Mouse (Mus musculus): ENCODE measurements around the gene Map3k1.

Map3k1 gene

DNA sequence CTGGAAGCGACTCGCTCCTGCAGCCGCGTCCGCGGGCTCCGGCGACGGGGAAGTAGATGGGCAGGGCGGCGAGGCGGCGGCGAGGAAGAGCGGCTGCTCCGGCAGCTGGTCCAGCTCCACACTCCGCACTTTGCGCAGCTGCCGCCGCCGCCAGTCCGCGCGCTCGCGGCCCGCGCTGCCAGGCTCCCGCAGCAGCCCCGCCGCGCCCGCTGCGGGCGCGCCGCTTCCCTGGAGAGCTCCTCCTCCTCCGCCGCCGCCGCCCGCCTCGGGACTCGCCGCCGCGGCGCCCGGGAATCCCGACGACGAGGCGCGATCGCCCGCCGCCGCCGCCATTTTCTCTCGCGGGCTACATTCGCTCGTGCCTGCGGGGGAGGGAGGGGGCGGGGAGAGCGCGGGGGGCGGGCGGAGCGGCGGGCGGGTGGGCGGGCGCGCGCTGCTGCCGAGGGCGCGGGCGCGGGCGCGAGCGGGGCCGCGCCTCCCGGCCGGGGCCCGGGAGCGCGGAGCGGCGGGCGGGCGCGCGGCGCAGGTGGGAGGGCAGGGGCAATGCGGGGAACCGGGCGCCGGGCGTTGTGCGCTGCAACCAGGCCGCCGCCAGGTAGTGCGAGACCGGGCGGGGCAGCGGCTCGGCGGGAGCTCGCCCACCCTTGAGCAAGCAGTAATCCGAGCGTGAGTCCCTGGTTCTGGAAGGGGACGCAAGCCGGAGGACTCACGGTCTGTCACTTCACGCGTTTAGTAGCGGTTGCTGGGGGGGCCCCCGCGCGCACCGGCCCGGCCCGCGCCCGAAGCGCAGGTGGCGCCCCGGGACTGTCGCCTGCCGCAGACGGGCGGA, at the start of gene Map3k1:
Gene Map3k1, minus strand, starts transcription at position 357 of the 829 bp plus-strand sequence.
- ChIA-PET POLR2A (interaction anchor here (0.5 to 3.1 kb wide), 48 partner anchors 9 to 546 kb away, joined by 3 to 19 read pairs (median 3); no protein-coding TSS in a partner anchor), CTCF (interaction anchor here in 2 of 4 experiments (0.5 to 0.8 kb wide), 2 partner anchors 12 to 70 kb away, joined by 4 read pairs; no protein-coding TSS in a partner anchor)

DNA sequence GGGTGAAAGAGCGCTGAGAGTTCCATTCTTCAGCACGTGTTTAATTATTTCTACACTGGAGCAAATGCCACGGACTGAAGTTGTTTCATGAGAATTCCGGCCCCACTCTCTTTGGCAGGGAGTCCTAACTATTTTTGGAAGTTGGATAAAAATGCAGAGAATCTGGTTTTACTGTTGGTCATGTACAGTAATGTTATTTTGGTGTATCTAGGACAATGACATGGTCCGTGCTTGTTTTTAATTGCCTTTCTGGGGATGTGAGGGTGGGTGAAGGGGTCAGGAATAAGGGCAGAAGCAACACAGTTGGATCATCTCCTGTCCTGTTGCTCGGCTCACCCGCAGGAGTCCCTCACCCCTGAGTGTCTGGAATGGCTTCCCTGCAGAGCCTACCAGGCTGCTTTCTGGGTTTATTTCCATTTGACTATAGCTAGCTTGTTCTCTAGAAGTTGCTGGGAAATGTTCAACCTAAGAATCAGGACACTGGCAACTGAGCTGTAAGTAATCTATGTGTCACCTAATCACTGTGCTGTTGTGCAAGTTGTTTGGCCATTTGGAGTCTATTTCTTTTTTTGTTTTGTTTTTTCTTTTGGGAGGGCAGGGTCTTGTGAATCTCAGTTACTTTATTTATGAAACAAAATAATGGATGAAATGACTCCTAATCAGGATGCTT, 48.1 kb upstream of the Map3k1 start:
- ChIA-PET POLR2A (interaction anchor here in 1 of 4 experiments (1.9 kb wide), 1 partner anchor 11 kb away, joined by 4 read pairs; no protein-coding TSS in a partner anchor), CTCF (no interaction called here)

DNA sequence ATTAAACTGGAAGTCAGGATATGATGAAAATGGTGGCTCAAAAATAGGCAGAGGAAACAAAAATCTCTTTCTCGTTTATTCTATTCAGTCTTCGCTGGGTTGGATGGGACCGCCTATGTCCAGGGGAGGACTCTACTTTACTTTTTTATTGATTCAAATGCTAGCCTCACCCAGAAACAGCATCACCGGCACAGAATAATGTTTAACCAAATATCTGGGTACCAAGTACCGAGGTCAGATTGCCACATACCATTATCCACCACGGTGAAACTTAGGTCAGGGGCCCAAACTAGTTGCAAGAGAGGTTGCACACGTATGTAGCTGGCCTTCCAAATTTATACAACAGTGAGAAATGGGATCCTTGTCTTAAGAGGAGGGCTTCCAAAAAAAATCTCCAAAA, 47.4 kb upstream of the Map3k1 start:
- CTCF ChIA-PET, result no interaction called here
- POLR2A ChIA-PET, result interaction anchor here in 1 of 4 experiments (1.9 kb wide), 1 partner anchor 11 kb away, joined by 4 read pairs; no protein-coding TSS in a partner anchor

DNA sequence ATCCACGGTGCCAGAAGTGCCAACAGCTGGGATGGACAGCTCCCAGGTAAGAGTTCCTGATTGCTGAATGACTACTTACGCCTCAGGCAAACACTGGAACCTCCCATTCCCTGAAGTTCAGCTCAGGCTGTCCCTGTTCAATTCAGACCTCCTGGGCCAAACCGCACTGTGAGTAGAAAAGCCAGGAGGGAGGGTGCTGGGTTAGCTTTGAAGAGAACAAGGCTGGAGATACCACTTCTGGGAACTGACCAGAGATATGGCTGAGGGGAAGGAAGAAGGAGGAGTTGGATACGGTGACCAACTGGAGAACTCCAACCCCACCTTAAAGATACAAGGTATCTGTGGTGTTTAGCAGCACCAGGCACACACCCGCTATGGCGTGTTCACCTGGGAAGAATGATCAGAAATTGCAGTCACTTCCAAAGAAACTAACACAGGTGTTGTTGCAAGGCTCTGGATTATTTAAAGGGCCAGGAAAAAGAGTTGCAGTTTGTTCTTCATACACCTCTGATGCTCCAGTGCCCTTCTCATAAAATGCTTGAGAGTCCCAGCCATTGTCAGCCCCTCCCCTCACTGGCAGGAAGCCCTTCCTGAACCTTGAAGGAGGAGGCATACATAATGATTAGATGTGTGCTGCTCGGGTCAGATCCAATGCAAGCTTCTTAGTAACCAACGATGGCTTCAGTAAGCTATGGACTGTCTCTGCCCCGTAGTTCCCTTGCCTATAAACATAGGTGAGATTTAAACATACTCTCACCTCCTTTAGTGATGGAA, 43.8 kb upstream of the Map3k1 start:
- ChIA-PET CTCF (interaction anchor here in 1 of 4 experiments (0.5 to 0.6 kb wide), 2 partner anchors 37 to 52 kb away, joined by 7 to 10 read pairs; no protein-coding TSS in a partner anchor), POLR2A (interaction anchor here in 1 of 4 experiments (1.2 kb wide), 1 partner anchor 17 kb away, joined by 3 read pairs; no protein-coding TSS in a partner anchor)

DNA sequence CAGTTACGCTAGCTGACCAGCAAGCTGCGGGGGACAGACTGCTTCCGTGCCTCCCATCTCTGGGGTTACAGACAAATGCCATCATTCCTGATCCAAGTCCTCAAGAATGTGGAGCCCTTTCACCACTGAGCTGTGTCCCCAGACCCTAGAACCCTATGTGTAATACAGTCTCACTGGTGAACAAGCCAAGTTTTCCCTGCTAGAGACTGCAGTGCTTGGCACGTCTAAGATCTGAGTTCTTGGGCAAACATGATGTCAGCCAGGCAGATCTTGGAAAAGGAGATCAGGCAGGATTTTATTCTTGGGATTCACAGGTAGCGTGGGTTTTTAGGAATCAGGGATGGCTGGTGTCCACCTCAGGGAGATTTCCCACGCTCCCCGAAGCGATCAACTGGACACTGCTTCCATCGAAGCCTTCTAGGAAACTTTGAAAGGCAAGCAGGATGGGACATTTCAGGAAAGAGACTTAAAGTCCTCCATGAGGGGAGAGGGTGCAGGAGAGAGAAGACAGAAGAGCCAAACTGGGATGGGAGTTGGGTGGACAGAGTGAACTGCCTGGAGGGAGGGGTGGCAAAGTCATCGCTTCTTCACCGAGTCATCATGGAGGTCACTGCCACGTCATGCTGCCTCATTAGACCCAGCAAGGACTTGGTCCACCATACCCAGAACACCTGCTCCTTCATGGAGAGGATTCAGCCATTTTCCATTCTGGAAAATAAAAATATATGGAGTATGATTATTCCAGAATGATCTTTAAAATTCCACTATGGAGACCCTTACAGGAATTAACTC, 41.4 kb upstream of the Map3k1 start:
- ChIA-PET CTCF (no interaction called here), POLR2A (no interaction called here)

DNA sequence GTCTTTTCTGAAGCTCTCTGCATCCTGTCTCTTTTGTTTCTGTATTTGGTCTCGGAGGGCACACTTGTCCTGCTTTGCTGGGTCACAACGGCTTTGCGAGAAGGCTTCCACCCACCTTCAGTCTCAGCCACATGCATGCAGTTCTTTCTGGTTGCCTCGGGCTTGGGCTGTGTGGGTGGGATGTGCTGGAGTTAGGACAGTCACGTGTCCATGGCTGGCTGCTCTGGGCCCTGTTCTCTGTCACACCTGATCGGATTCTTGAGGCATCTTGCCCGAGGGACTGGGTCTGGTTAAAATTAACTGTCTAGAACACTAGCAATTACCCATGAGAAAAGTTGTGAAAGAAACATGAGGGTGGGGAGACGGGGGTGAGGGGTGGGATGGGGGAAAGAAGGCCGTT, 36.7 kb upstream of the Map3k1 start:
- POLR2A ChIA-PET, result interaction anchor here in 2 of 4 experiments (0.8 to 1.8 kb wide), 4 partner anchors 16 to 59 kb away, joined by 4 to 6 read pairs (median 4); partner anchors contain the start of gene Map3k1 (in 1 of the 2)
- CTCF ChIA-PET, result no interaction called here

DNA sequence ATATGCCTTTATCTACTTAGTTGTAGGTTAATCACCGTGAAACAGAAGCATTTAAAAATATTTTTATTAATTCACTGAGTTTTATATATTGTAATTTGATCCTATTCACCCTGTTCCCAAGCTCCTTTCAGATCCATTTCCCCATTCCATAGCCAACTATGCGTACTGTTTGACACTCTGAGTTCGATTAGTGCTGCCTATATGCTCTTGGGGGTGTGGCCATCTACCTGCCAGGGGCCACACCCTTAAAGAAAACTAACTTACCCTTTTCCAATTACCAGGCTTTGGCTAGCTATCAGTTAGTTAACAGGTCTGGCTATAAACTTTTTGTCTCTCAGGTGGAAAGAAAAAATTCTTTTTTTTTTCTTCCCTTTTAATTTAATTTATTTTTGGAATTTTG, 35.5 kb upstream of the Map3k1 start:
- CTCF ChIA-PET, result no interaction called here
- POLR2A ChIA-PET, result interaction anchor here in 1 of 4 experiments (0.6 to 1.8 kb wide), 3 partner anchors 15 to 499 kb away, joined by 3 to 6 read pairs (median 4); partner anchors contain the start of gene Map3k1

DNA sequence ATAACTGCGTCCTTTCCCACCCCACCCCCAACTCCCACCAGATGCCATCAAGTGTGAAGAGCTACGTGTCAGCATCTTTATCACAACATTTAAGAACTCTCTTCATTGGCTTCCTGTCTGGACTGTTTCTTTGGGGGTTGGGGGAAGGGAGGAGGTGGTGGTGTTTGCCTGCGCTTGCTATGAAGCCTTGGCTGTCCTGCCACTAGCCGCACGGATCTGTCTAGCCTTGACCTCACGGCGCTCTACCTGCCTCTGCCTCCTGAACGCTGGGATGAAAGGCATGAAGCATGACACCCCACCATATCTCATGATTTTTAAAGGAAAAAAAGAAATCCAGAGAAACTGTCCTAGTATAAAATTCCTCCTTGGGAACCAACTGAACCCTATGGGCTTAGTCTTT, 27.0 kb upstream of the Map3k1 start:
- ChIA-PET CTCF (interaction anchor here in 1 of 4 experiments (0.6 to 0.7 kb wide), 2 partner anchors 13 to 358 kb away, joined by 4 read pairs; no protein-coding TSS in a partner anchor), POLR2A (interaction anchor here in 1 of 4 experiments (0.6 to 1.2 kb wide), 4 partner anchors 17 to 1074 kb away, joined by 3 to 11 read pairs (median 6); no protein-coding TSS in a partner anchor)

DNA sequence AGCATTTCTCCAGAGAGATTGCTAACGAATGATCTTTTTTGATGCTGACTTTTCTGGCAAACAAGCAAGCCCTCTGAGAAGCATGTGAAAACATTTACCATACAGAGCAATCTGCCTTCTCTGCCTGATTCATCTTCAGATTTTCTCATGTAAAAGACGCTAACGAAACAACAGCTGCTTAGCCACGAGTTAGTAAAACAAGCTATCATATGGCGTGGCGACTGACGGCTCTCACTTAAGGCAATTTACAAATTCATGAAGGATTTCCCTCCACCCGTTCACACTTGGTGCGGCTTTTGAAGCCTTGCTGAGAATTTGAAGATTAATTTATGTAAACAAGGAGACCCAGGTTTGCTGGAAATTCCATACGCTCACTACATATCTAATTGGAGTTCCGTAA, 25.8 kb upstream of the Map3k1 start:
- ChIA-PET CTCF (no interaction called here), POLR2A (interaction anchor here in 2 of 4 experiments (0.5 to 1.2 kb wide), 5 partner anchors 13 to 354 kb away, joined by 3 to 11 read pairs (median 4); no protein-coding TSS in a partner anchor)

DNA sequence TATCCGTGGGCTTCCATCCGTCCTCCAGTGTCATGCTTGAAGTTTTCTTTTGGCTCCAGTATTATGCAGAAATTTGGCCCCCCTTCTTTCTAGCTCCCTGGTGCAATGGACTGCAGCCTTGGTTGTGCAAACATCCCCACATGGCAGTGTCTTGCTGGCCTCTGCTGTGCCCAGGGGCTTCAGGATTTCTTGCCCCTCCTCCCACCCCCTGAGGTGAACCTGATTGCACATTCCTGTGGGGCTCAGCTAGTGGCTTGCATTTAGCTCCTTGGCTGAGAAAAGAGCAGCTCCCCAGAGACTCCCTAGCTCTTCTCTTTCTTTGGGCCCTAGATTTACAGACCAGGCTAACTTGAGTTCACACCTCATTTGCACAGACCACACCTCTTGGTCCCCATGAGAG, 20.7 kb upstream of the Map3k1 start:
- CTCF ChIA-PET, result interaction anchor here in 2 of 4 experiments (0.6 to 1.3 kb wide), 4 partner anchors 14 to 431 kb away, joined by 3 to 4 read pairs (median 4); no protein-coding TSS in a partner anchor

DNA sequence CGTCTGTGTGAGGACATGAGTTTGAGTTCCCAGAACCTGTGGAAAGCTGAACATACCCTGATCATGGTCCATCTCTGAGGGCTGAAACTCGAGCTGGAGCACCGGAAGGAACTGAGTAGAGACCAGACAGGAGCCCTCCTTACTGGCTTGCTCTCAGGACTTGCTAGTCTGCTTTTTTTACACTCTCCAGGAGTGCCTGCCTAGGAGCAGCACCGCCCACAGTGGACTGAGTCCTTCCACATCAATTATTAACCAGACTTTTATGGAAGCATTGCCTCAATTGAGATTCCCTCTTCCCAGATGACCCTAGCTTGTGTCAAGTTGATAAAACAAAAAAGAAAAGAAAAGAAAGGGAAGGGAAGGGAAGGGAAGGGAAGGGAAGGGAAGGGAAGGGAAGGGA, 18.7 kb upstream of the Map3k1 start:
- POLR2A ChIA-PET, result interaction anchor here in 1 of 4 experiments (1.1 kb wide), 1 partner anchor 18 kb away, joined by 3 read pairs; no protein-coding TSS in a partner anchor
- CTCF ChIA-PET, result no interaction called here

More for the DNA sequence above, 20.7 kb upstream of the Map3k1 start:
- POLR2A ChIA-PET, result interaction anchor here in 2 of 4 experiments (0.5 to 3.0 kb wide), 11 partner anchors 8 to 271 kb away, joined by 3 to 19 read pairs (median 4); partner anchors contain the start of gene Map3k1 (in 1 of the 2)

DNA sequence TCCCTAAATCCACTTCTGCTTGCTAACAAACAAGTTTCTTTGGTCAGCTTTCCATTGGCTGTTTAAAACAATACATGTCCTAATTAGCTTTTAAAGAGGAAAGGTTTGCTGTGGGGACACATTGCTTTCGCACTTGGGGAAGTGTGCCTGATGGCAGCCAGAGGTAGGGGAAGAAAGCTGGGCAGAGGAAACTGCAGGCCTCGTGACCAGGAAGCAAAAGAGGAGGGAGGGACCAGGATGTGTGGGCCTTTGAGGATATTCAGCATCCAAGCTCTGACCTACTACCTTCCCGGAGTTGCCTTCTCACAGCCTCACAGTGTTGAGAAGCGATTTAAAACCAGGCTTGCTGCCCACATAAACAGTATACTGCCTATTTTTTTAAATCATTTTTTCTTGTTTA, 15.4 kb upstream of the Map3k1 start:
- ChIA-PET POLR2A (no interaction called here), CTCF (no interaction called here)

DNA sequence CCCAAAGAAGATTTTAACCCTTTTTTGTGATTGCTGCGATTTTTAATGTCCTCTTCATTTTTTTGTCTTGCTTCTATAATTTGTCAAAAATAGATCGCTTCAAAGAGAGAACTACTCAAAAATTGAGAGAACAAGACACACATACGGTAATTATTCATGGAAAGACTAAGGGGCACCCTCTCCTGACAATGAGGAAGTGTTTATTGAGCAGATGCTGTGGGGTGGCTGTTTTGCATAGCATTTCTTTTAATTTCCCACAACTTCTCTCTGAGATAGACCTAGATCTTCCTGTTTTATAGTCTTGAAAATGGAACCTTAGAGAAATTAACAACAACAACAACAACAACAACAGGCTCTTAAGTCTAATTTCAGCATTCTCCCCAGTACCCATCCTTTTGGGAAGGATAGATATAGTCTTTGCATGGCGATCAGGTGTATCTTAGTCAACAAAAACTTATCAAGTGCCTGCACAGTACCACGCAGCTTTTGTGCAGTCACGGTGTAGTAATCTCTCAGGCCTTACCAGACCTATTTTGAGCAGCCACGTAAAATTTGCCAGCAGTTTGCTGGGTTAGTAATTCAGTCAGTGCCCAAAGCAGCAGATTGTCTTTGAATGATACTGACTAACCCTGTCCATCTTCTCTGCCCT, 13.1 kb upstream of the Map3k1 start:
- ChIA-PET CTCF (no interaction called here), POLR2A (no interaction called here)

DNA sequence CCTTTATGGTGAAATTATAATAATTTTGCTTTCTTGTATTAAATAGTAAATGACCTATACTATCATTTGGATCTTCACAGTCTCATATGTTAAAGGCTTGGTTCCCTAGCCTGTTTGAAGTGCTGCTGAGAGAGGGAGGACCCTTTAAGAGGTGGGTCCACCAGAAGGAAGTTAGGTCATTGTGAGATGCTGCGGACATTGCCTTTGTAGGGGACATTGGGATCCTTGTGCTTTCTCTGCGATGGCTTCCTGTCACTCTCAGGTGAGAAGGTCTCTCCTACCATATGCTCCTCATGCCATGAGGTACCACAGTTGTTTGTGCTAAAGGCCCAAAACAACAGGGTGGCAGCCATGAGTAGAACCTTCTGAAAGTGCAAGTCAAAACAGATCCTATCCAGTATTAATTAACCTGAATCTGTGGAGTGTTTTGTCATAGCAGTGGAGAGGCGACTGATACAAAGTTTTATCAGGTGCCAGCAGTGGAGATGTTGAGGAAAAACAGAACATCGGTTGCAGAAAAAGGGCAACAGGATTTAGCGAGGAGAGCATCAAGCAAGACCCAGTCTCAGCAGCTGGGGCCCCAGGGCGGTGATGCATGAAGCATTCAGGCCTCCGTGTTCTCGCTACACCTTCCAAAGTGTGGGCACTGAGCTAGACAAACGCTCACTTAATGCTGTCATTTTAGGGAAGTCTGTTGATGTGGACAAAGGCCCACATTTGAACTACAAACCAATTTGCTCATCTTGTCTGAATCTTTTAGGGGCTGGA, 11.0 kb upstream of the Map3k1 start:
- ChIA-PET CTCF (no interaction called here), POLR2A (interaction anchor here in 1 of 4 experiments (0.6 to 1.7 kb wide), 3 partner anchors 10 to 100 kb away, joined by 3 to 5 read pairs (median 3); no protein-coding TSS in a partner anchor)

DNA sequence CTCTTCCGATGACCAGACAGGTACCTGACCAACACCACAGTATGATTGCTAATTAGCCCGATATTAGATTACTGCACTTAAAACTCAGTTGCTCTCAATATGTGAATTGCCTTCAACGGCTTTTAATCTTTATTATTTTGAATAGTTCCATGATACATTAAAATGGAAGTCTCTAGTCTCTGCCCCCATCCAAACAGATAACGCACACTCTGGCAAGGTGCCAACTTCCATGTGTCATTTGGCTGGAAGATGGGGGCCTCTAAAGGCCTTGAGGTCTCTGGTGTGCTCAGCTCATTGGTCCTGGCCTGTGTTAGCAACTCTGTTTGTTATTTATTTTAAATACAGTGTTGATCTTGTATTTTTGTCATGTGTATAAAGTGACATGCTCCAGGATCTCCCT, 10.3 kb upstream of the Map3k1 start:
- CTCF ChIA-PET, result no interaction called here

DNA sequence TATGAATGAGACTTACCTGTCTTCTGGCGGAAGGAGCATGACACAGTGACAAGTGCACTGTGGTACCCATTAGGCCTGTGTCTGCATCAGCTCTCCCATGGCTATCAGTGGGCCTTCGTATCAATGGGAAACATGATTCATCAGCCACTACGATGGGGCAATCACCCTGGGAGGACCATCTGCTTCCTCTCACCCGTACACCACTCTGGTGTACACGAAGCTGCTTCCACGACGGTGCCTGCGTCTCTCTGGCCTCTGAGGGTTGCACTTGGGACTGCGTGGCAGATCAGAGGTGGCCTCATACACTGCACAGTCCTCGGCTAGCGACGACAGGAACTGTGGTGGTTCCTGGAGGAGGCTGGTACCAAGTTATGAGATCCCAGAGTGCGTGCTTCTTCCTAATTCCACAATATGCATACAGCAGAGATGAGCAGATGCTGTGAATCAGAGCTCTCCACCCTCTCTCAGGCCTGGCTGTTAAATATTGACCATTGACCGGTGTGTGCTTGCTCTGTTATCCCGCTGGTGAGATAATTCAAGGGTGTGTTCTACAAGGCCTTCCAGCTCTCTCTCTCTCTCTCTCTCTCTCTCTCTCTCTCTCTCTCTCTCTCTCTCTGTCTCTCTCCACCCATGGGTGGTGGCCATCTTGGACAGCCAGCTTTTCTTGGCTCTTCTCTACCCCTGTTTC, 9.6 kb upstream of the Map3k1 start:
- POLR2A ChIA-PET, result interaction anchor here in 2 of 4 experiments (0.9 to 1.7 kb wide), 4 partner anchors 9 to 87 kb away, joined by 3 to 6 read pairs (median 4); no protein-coding TSS in a partner anchor
- CTCF ChIA-PET, result no interaction called here

More for the DNA sequence above, 10.3 kb upstream of the Map3k1 start:
- POLR2A ChIA-PET, result interaction anchor here in 2 of 4 experiments (0.9 to 1.7 kb wide), 4 partner anchors 9 to 86 kb away, joined by 3 to 6 read pairs (median 4); no protein-coding TSS in a partner anchor

Measured in embryonic stem cell, embryonic (primary cell).